Mouse (Mus musculus) gastrocnemius, postnatal 10 days (tissue): ENCODE data around the gene 0610009B22Rik. TPM values are rescaled to one million over a fixed set of nuclear protein-coding genes. Genes with fewer than 3 reads are reported as not detected.

ENCODE experiments used
- DNase-seq: peaks from one replicate; pipeline ENCODE4 v3.0.0; 2021; ENCODE audit warnings: mixed read lengths
- total RNA-seq, 2 experiments: library from RNA; stranded (reverse); gene quantifications; 2 replicates each; pipeline ENCODE4 v1.2.3; 2021

The 0610009B22Rik gene
- total RNA-seq, 2 experiments from 2014 or later: 29.0 to 30.5 TPM

GRCm38 (mm10) chr11:51661867-51662365 is 26.8 kb downstream of the 0610009B22Rik start:
- no peak for DNase-seq

DNA sequence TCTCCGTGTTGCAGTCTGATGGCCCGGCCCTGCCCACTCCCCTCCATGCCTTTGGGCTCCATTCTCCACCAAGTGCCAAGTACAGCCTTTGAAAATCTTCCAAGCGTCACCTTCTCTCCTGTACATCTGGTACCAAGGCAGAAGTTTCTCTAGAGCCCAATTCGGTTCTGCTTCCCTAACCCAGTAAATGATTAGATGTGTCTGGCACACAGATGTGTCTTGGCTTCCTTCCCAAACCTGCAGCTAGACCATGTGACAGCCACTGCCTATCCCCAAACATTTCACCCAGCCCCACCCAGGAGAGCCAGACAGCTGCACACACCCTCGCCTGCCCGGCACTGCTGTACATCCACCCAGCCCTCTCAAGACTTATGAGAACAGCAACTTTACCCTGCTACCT is 30.0 kb downstream of the 0610009B22Rik start:
- no peak for DNase-seq

GRCm38 (mm10) chr11:51658291-51658690 is 30.4 kb downstream of the 0610009B22Rik start:
- DNase-seq: no peak

DNA sequence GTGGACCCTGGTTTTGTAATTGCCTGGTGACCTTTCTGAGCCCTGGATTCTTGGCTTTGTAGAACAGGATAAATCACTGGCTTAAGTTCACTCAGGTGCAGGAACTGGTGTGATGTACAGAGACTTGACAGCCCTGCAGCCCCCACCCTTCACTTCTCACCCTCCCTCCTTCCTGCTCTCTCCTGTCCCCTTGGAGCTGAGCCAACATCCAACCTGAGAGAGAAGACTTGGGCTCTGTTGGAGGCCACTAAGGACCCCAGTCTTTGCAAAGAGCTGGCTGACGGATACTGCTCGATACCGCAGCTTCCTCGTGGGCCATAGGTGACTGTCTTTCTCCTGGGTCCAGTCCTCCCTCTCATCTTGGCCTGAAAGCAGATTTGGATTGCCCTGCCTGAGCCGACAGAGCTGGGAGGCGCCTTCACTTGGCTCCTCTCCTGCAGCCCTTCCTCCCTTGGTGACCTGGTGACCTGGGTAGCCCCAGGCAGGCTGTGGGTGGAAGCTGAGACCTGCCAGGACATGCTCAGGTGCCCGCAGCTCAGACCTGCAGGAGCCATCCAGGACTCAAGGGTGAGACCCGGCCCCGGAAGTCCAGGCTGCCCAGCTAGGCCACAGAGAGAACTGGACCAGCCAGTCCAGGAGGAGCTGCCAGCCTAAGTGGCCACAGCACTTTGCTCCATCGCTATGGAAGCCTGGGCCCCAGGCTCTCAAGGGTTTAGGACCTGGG is 31.7 kb downstream of the 0610009B22Rik start:
- DNase-seq: no peak

- DNase-seq: no peak
Observed at GRCm38 (mm10) chr11:51654891-51655290, 33.8 kb downstream of the 0610009B22Rik start.

DNA sequence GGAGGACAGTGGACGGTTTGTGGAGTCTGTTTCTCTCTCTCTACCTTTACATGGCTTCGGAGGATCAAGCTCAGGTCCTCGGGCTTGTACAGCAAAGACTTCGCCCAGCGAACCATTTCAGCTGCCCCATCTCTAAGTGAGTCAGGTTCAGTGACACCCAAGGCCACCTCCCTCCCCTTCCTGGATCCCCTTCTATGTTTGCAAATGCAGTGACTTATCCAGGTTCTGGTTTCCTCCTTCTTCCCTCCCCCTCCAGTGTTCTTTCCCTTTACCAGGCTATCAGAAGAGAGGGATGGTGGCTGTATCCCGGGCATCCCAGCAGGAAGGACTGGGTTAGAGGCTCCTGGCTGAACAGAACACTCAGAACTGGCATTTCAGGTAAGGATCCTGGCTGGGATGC is 34.9 kb downstream of the 0610009B22Rik start:
- no peak for DNase-seq

DNA sequence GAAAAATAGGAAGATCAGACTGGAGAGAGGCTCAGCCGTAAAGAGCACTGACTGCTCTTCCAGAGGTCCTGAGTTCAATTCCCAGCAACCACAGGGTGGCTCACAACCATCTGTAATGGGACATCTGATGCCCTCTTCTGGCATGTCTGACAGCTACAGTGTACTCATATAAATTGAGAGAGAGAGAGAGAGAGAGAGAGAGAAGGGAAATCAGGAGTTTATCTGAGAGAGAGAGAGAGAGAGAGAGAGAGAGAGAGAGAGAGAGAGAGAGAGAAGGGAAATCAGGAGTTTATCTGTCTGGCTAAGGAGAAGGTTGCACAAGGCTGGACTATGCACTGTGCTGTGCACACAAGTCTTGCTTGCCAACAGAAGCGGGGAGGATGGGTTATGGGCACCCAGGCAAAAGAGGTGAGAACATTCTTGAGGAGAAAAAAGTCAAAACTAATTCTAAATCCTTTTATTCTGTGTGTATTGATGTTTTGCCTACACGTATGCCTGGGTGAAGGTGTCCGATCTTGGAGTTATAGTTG is 35.7 kb downstream of the 0610009B22Rik start:
- no peak for DNase-seq

DNA sequence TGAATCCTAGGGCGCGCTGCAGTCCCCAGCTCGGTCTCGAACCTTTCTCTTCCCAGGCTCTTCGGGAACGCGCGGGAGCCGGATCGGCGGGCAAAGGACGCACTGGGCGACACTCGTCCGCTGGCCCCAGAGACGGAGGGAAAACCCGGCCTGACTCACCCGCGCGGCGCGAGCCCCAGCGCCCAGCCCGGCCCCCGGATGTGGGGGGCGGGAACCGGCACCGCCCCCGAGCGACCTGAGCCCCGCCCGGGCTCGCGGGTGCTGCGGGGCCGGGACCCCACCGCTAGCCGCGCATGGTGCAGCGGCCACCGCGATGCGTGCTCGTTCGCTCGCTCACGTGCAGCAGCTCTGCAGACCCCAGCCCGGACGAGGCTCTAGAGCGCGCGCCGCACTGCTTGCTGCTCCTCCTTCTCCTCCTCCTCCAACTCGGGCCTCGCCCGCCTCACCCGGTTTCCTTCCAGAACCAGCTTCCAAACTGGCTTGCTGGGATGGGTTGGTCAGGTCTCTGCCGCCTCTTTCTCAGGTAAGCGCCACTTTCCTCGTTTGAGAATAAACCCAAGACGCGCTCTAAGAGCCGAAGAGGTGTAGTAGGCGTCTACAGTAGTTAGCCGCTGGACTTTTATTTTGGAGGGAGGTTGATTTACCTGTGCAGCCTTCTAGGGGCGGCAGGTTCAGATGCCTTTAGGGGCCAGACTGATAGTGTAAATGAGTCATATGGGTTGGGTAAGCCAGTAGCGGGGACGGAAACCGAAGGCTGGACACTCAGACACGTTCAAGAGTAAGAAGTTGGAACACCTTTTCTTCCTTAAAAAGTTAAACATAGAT is 37.8 kb downstream of the 0610009B22Rik start, which contains the start of the genes N4bp3 and D930048N14Rik:
N4bp3 (minus strand) TSS at position 152 of the 825 bp plus-strand sequence.
D930048N14Rik (plus strand) TSS at position 264 of the 825 bp plus-strand sequence.
- DNase-seq: peak; percentile 72

DNA sequence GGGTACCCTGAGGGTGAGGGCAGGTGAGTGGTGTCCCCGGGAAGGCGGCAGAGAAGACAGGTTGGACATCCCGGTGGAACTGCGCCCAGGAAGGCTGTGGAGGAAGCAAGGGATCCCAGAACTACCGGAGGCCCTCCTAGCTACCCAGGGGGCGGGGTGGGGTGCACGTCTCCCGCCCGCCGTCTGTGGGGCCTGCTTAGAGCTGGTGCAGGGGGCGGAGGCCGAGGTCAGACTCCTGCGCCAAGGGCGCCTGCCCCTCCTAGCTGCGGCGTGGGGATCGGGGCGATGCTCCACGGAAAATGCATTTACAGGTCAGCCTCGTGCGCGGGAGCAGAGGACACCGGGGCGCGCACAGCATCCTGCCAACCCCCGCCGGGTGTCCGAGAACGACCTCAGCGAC is 38.4 kb downstream of the 0610009B22Rik start:
- peak; percentile 39 for DNase-seq

GRCm38 (mm10) chr11:51649889-51650199 is 38.8 kb downstream of the 0610009B22Rik start:
- DNase-seq: no peak

DNA sequence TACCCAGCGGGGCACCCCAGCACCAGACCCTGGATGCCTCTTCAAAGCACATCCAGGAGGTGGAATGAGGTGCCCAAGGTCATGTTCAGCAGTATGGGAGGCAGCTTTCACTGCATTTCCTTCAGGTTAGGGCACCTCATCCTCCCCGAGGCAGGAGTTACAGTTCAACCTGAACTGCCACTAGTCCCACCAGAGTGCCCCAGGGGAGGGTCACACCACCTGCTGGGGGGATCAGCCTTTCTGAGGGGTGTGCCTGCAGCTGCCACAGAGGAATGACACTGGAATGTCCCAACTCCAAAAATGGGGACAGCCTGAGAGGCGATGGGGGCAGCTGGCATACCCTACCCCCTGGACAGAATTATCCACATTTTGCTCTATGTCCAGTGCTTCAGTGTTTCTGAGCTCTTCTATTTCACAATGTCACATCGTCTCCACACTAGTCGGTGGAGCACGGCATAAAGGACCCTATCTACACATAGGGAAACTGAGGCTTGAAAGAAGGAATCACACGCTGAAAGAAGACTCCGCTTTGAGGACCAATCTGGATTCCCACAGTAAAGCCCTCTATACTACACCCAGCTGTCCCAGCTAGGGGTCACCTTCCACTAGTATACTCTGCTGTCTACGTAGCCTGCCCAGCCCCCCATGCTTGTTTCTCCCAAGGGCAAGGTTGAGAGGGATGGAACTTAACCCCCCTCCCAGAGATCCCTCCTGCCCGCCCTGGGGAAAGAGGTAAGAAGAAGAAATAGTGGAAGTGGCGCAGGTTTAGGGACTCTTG is 39.4 kb downstream of the 0610009B22Rik start:
- DNase-seq: no peak

DNA sequence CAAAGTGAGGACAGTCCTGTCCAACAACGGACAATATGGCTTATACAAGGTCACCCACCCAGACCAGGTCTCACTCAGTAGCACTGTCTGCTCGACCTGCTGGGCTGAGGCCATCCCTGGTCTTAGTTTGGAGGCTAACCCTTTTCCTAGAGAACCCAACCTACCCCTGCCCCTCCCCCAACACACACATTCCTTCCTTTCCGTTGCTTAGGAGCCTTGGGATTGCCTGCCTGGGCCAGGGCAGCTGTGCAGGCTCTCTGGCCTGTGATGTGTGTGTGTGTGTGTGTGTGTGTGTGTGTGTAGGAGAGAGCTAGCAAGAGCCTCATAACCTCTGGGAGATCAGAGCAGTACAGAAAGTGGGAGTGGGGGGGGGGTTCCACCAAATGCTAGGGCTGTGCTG is 40.1 kb downstream of the 0610009B22Rik start:
- DNase-seq: peak; percentile 37

- DNase-seq: no peak
Observed at GRCm38 (mm10) chr11:51646751-51647667, 41.7 kb downstream of the 0610009B22Rik start.

- DNase-seq: no peak
Observed at GRCm38 (mm10) chr11:51646245-51646644, 42.4 kb downstream of the 0610009B22Rik start.

DNA sequence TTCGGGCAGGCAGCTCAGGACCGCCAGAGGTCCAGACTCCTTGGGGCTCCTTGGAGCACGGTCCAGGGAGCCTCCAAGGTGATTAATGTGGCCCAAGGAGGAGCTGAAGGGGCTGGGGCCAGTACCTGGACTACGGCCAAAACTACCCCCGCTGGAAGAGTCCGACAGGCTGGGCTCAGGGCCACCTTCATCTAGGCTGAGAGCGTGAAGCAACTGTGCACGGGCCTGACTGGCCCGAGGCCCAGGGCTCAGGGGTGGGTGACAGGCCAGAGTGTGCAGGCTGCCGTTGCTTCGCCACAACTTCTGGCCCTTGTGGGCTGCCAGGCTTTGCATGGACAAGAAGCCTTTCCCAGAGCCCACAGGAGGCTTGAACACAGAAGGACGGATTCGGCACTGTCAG is 43.4 kb downstream of the 0610009B22Rik start:
- DNase-seq: peak; percentile 35

GRCm38 (mm10) chr11:51644217-51644616 is 44.5 kb downstream of the 0610009B22Rik start:
- DNase-seq: no peak

DNA sequence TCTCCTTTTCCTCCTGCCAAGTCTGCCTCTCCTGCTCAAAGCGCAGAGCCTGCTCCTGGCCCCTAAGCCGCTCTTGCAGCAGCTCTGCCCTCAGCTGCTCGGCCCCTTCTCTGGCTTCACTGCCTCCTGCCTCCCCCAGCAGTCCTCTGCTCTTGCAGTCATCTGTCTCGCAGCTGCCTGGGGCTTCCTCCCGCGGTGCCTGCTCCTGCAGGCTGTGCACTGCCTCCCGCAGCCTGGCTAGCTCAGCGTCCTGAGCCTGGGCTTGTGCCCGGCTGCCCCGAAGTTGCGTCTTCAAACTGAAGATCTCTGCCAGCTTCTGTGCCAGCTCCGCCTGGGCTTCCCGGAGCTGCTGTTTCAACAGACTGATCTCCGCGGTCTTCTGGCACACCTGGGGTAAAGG is 44.9 kb downstream of the 0610009B22Rik start:
- peak; percentile 36 for DNase-seq

- DNase-seq: no peak
Observed at GRCm38 (mm10) chr11:51643202-51643601, 45.5 kb downstream of the 0610009B22Rik start.

DNA sequence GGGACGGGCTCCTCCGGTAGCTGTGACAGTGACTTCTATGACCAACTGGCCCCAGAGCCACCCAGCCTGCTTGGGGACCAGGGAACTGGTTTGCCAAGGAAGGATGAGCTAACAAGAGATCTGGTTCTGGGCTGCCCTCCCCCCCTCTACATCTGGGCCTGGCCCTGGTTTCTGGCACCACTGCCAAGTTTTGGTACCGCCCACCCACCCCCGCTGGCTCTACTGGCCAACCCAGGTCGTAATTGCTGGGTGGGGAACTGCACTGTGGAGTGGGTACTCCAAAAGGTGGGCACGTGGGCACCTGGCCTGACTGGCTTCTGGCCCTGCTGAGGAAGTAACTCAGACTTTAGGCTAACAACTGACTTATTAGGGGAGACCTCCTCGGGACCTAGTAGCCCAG is 47.9 kb downstream of the 0610009B22Rik start:
- DNase-seq: no peak

DNA sequence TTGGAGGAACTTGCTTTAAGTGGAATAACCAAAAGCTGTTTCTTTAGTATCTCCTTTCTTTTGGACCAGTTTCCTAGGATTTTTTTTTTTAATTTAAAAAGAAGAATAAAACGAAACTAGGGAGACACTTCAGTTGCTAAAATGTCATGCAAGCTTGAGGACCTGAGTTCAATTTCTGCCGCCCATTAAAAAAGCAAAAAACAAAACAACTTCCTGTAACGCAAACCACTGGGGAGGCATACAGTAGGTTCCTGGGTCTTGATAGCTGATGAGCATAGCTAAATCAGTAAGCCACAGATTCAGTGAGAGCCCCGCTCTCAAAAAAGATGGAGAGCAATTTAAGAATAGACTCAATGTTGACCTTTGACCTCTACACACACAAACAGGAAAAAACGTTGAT is 50.2 kb downstream of the 0610009B22Rik start:
- DNase-seq: no peak

DNA sequence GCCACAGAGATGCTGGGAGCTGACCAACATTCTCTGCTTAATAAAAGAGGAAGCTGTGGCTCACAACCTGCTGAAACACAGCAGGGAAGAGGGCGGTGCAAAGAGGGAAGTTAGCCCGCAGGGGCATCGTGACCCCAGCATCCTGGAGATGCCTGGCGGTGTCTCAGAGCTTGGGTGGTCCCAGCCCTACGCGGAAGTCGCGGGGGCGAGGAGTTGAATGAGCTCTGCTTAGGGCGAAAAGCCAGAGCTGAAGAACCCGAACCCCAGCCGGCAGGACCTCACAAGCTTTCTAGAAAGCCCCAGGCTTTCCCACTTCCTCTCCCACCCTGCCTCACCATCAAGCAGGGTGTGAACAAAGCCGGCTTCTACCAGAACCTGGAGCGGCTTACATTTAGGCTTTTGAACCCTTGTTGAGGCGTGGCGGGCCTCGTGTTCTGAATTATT is 50.7 kb downstream of the 0610009B22Rik start:
- DNase-seq: no peak
